Mouse (Mus musculus) limb, embryonic 10.5 days (tissue): Measurements from ENCODE around the gene Lrrc8b. TPM values are rescaled to one million over a fixed set of nuclear protein-coding genes. Genes with fewer than 3 reads are reported as not detected.

Experiments
- DNase-seq: peaks from one replicate; pipeline ENCODE4 v3.0.0-alpha.2; 2017; ENCODE audit warnings: low spot score
- H3K27ac ChIP-seq: fragments of 300-500 bp; sonication (generic); 2 replicates; pipeline ENCODE4 v1.5.1; 2016; ENCODE audit warnings: mild to moderate bottlenecking
- H3K27me3 ChIP-seq: fragments of 300-500 bp; sonication (generic); 2 replicates; pipeline ENCODE4 v1.6.1; 2016; ENCODE audit warnings: low read depth, mild to moderate bottlenecking; ENCODE audit not compliant: poor library complexity, severe bottlenecking
- H3K36me3 ChIP-seq: fragments of 300-500 bp; sonication (generic); 2 replicates; pipeline ENCODE4 v1.6.1; 2016; ENCODE audit warnings: mild to moderate bottlenecking, moderate library complexity
- H3K4me1 ChIP-seq: fragments of 300-500 bp; sonication (generic); 2 replicates; pipeline ENCODE4 v1.6.1; 2016
- H3K4me3 ChIP-seq: fragments of 300-500 bp; sonication (generic); 2 replicates; pipeline ENCODE4 v1.5.1; 2016; ENCODE audit warnings: mild to moderate bottlenecking, moderate library complexity
- H3K9me3 ChIP-seq: fragments of 300-500 bp; sonication (generic); replicated peaks from 2 replicates; pipeline ENCODE4 v1.6.1; 2016; ENCODE audit warnings: mild to moderate bottlenecking
- WGBS: fragments of 180-500 bp; shearing (Covaris S2); methylation state at CpG from one replicate; pipeline ENCODE4 v1.1.7; 2016; 5-methylcytosine and 5-hydroxymethylcytosine counted together
- polyA plus RNA-seq: library from polyadenylated mRNA; unstranded; fragments of >200 nt; fragmentation: Nextera tagmentation; extraction: Ambion mirVana; gene quantifications from 2 replicates; pipeline ENCODE4 v1.2.1, GENCODE M21; 2016

Lrrc8b gene
- polyA plus RNA-seq, 1 experiment from 2014 or later, result 4.7 TPM

DNA sequence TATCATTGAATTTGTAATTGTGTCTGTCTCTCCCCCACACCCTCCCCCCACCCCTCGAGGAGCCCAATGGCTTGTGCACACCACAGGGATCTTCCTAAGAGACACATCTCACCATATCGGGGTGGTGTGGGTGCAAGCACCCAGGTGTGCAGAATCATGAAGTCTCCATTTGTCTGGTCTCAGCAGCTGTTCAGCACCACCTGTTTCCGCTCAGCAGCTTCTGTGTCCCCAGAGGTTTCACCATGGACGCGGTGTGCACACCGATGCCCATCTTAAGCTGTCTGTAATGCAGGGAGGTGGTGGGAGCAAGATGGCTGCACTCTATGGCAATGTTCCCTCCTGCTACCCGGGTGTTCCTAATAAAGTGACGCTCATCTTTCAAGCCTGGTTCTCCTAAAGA is 14.6 kb downstream of the Lrrc8b start:
- H3K4me3 ChIP-seq, result no peak overlapping the region
- H3K27me3 ChIP-seq, result no peaks in the 10 kb centered on the region
- H3K4me1 ChIP-seq, result peaks cover 3% of the 10 kb centered on the region; the same call in 1 of the 2 replicates
- no peak for DNase-seq
- no peaks in the 10 kb centered on the region for H3K36me3 ChIP-seq
- no peak overlapping the region for H3K27ac ChIP-seq
- 88% methylated on average over 8 of the region's 8 CpGs for WGBS
- H3K9me3 ChIP-seq, result no peaks in the 10 kb centered on the region

DNA sequence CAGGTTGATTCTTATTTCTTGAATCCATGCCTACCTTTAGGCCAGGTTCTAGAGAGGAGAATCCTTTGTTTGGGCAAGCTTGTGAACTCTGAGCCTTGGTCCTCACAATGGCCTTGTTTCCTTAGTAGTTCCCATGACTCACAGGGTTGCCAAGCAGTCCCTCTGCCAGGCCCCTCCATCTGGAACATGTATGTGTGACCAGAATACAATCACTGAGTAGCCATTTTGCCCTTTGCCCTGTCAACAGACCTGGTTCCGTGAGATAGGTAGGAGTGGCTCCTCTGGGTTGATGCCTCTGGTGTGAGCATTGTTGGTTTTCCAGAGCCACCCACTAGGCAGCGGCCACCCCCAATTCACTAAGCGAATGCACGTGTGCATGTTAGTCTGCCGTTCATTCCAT is 24.0 kb downstream of the Lrrc8b start:
- no peaks in the 10 kb centered on the region for H3K36me3 ChIP-seq
- H3K27me3 ChIP-seq, result no peaks in the 10 kb centered on the region
- WGBS, result 91% methylated on average over 5 of the region's 5 CpGs
- H3K9me3 ChIP-seq, result no peaks in the 10 kb centered on the region
- H3K4me3 ChIP-seq, result no peak overlapping the region
- H3K4me1 ChIP-seq, result 0 out of 2 replicates have a peak, but pooled peaks cover 4% of the 10 kb centered on the region
- no peak for DNase-seq
- no peak overlapping the region for H3K27ac ChIP-seq

DNA sequence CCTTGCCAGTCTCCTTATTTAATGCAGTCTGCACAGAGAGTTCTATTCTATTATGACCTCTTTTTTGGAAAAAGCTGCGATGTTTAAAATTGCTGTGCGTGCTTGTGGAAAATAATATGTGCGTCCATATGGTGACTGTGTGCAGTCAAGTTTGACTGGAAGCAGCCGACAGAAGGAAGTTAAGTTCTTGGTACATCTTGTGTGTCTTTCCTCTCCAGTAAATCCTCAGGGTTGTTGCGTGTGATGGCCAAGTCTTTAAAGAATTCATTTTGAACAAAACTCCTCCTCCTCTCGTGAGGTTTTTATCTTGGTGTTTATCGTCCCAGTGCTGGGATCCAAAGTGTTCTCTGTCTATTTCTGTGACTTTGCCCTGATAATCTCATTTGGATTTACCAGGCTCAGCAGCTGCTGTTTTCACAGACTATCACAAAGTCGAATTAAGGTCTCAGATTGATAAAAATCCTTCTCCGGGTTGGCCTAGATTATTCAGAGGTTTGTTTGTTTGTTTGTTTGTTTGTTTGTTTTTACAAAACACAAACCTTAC is 25.5 kb downstream of the Lrrc8b start:
- no peak overlapping the region for H3K4me3 ChIP-seq
- 92% methylated on average over 9 of the region's 9 CpGs for WGBS
- H3K36me3 ChIP-seq, result no peaks in the 10 kb centered on the region
- H3K9me3 ChIP-seq, result no peaks in the 10 kb centered on the region
- no peaks in the 10 kb centered on the region for H3K27me3 ChIP-seq
- DNase-seq, result no peak
- 0 out of 2 replicates have a peak, but pooled peaks cover 4% of the 10 kb centered on the region for H3K4me1 ChIP-seq
- H3K27ac ChIP-seq, result no peak overlapping the region

DNA sequence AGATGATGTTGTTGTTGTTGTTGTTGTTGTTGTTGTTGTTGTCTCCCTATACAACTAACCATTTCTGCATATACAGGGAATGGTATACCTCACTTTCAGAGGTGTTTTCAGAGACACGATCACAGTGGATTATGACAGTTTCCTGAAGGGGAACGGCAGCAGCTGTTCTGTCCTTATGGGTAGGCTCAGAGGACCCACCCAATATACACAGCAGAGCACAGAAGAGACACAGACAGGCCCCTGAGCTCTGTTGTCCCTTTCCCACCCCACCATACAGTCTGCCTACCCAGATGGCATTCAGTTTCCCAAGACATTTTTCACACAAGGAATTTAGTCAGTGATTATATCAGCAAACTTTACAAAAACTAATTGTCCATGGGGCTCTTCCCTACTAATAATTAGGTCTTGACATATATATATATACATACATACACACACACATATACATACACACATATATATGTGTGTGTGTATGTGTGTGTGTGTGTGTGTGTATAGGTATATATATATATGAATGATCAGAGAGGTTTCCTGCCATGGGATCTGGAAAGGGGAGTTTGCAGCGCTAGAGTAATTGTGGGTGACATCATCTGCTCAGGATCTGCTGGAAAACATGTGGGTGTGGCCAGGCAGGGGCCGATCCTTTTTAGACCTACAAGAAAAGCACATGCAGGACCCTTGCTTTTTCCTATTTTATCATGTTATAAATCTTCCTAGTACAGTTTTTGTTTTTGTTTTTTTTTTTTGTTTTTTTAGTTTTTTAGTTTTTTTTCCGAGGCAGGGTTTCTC is 26.8 kb downstream of the Lrrc8b start:
- Histone ChIP-seq H3K4me1 (0 out of 2 replicates have a peak, but pooled peaks cover 4% of the 10 kb centered on the region), H3K27ac (no peak overlapping the region), H3K4me3 (no peak overlapping the region), H3K36me3 (no peaks in the 10 kb centered on the region), H3K27me3 (no peaks in the 10 kb centered on the region), H3K9me3 (no peaks in the 10 kb centered on the region)
- no peak for DNase-seq
- WGBS, result 89% methylated on average over 5 of the region's 5 CpGs

DNA sequence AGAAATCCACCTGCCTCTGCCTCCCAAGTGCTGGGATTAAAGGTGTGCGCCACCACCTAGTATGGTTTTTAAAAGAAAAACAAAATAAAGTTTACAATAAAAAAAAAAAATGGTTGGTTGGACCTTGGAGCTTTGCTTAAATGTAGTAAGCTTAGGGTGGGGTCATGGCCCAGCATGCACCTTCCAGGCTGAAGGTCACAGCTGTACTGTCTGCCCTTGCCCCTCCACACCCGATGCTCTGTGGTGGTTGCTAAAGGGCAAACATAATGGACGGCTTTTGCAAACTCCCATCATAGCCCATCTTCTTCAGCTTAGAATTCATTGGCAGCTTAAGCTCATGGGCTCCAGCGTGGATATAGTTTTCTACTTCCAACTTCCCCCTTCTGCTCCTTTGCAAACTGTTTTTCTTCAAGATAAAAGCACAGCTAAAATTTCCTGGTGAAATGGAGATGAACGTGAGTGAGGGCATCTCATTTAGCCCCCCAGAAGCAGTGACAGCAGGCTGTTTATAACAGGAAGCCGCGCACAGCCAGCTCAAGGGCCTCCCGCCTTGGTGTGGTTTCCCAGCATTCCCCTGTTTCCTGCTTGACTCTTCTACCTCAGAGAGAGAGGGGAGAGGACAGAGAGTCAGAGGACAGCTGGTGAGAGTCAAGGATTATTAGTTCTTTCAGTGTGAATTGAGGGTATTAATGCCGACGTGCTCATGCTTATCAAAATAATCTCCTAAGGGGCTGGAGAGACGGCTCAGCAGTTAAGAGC is 27.7 kb downstream of the Lrrc8b start:
- 0 out of 2 replicates have a peak, but pooled peaks cover 4% of the 10 kb centered on the region for H3K4me1 ChIP-seq
- no peaks in the 10 kb centered on the region for H3K9me3 ChIP-seq
- WGBS, result 82% methylated on average over 11 of the region's 11 CpGs
- no peak overlapping the region for H3K27ac ChIP-seq
- H3K4me3 ChIP-seq, result no peak overlapping the region
- H3K36me3 ChIP-seq, result no peaks in the 10 kb centered on the region
- no peak for DNase-seq
- no peaks in the 10 kb centered on the region for H3K27me3 ChIP-seq

DNA sequence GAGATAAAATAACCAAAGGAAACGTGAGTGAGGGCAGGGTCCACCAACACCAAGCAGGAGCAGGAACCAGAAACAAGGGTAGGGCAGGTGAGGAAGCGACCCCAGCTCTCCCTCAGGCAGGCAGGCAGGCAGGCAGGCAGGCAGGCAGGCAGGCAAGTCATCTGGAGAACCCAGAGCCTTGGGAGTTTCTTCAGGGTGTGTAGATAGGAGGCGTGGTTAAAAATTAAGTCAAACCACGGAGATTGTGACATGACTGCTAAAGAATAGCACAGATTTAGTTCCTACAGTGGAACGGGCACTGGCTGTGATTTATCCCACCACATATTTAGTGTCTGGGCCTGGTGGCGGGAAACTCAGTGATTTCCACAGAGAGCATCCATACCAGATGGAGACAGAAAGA is 30.1 kb downstream of the Lrrc8b start:
- Histone ChIP-seq H3K27ac (no peak overlapping the region), H3K4me3 (no peak overlapping the region), H3K4me1 (0 out of 2 replicates have a peak, but pooled peaks cover 4% of the 10 kb centered on the region), H3K9me3 (no peaks in the 10 kb centered on the region), H3K27me3 (no peaks in the 10 kb centered on the region), H3K36me3 (no peaks in the 10 kb centered on the region)
- WGBS, result 79% methylated on average over 6 of the region's 6 CpGs
- DNase-seq, result no peak

DNA sequence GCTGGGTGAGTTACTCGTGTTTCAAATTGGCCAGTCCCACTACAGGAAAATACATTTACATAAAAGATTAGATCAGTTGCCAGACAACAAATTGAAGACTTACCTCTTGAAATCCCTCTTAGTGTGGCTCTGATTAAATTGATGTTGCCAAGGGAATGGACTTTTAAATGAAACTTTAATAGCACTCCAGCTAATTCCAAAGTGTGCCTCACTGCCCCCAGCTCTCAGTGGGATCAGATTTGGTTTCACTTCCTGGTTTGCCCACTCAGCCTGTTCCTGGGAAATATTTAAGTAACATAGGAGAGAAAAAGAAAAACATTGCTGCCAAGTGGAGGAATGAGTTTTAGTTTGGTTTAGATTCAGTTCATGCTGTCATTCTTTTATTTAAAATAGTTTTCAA is 38.5 kb downstream of the Lrrc8b start:
- 58% methylated on average over 1 of the region's 1 CpGs for WGBS

DNA sequence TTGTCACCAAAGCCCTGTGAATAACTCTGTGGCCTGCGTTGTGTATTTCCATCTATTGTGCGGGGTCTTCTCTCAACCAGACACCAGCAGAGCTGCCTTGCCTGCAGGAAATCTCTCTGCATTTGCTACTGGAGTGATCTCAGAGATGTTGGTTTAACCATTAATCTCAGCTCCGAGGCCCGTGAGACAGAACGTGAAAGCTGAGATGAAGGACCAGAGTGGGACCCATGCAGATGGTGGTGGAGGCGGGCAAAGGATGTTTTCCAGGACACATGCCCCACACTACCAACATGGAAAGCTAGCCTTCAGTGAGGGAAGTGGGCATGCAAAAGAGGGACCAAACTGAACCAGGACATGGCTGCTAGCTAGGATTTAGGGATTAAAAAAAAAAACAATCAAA is 43.5 kb downstream of the Lrrc8b start:
- 84% methylated on average over 6 of the region's 6 CpGs for WGBS
- Histone ChIP-seq H3K27ac (no peak overlapping the region), H3K9me3 (no peaks in the 10 kb centered on the region), H3K27me3 (no peaks in the 10 kb centered on the region), H3K4me1 (no peaks in the 10 kb centered on the region), H3K4me3 (no peak overlapping the region), H3K36me3 (no peaks in the 10 kb centered on the region)
- DNase-seq, result no peak

More for the DNA sequence above, 38.5 kb downstream of the Lrrc8b start:
- Histone ChIP-seq H3K27me3 (no peaks in the 10 kb centered on the region), H3K4me1 (peaks cover 6% of the 10 kb centered on the region; the same call in 1 of the 2 replicates), H3K36me3 (no peaks in the 10 kb centered on the region), H3K9me3 (no peaks in the 10 kb centered on the region), H3K4me3 (no peak overlapping the region), H3K27ac (no peak overlapping the region)
- no peak for DNase-seq

DNA sequence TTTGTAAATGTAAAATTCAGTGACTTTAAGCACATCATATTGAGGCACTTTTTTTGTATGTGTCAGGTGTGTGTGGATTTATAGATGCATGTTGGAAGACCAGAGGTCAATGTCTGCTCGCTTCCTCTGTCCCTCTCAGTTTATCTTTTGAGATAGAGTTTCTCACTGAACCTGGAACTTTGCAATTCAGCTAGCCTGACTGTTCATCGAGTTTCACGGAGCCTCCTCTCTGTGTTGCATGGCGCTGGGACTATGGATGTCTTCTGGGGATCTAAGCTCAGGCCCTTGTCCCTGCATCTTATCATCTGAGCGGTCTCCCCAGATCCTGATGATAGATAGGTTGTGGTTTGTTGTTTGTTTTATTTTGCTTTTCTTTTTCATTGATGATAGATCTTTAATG is 45.0 kb downstream of the Lrrc8b start:
- Histone ChIP-seq H3K36me3 (no peaks in the 10 kb centered on the region), H3K9me3 (no peaks in the 10 kb centered on the region), H3K4me1 (no peaks in the 10 kb centered on the region), H3K4me3 (no peak overlapping the region), H3K27ac (no peak overlapping the region), H3K27me3 (no peaks in the 10 kb centered on the region)
- DNase-seq, result no peak
- WGBS, result 90% methylated on average over 5 of the region's 5 CpGs

DNA sequence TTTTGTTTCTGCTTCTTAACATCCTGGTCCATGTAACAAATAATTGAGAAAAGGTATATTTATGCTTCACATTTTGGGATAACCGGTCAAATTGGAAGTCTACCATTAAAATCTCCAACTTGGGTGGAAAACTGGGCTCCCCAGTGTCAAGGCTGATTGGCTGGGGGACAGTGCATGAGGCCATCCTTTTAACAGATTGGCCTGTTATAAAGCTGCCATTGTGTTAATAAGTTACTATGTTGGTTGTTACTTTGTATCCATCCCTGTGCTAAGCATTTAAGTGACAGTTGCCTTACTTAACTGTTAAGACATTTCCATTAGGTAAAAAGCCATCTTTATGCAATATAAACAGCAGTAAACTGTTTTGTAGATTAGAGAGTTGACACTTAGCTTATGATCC is 45.5 kb downstream of the Lrrc8b start:
- Histone ChIP-seq H3K4me3 (no peak overlapping the region), H3K36me3 (no peaks in the 10 kb centered on the region), H3K4me1 (no peaks in the 10 kb centered on the region), H3K9me3 (no peaks in the 10 kb centered on the region), H3K27ac (no peak overlapping the region), H3K27me3 (no peaks in the 10 kb centered on the region)
- no peak for DNase-seq
- WGBS, result 95% methylated on average over 1 of the region's 1 CpGs

DNA sequence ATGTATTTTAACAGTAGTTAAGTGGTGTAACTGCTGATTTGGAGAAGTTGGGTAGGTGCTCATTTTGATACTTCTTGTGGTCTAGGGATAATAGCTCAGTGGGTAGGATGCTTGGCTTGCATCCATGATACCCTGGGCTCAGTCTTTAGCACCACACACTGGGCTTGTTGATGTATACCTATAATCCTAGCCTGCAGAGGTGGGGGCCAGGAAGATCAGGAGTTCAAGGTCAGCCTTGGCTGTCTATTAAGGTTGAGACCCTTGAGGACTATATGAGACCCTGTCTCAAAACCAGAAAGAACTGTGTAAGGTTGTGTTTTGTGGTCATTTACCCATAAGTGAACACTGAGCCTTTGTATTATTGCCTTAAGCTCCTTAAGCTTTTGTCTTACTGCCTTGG is 49.1 kb downstream of the Lrrc8b start:
- no peak for DNase-seq
- H3K9me3 ChIP-seq, result no peaks in the 10 kb centered on the region
- H3K27ac ChIP-seq, result no peak overlapping the region
- no peaks in the 10 kb centered on the region for H3K36me3 ChIP-seq
- no peak overlapping the region for H3K4me3 ChIP-seq
- H3K27me3 ChIP-seq, result no peaks in the 10 kb centered on the region
- H3K4me1 ChIP-seq, result no peaks in the 10 kb centered on the region

DNA sequence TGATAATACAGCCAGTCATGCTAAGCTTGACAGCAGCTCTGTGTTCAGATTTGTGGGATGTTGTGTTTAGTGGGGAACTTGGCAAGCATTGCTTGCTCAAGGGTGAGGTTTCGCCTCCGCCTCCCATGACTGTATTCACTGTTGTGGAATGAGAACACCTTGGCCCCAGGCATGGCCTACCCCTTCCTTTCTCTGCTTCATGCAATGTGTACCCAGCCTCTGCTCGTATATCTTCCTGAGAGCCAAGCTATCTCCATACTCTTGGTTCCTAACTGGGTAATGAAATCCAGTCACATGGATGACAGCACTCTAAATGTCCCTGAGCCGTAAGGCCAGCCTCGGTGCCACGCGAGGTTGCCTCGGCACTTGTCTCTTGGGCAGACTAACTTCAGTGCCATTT is 50.0 kb downstream of the Lrrc8b start:
- no peaks in the 10 kb centered on the region for H3K4me1 ChIP-seq
- no peaks in the 10 kb centered on the region for H3K36me3 ChIP-seq
- H3K4me3 ChIP-seq, result no peak overlapping the region
- 93% methylated on average over 8 of the region's 8 CpGs for WGBS
- no peaks in the 10 kb centered on the region for H3K9me3 ChIP-seq
- no peak for DNase-seq
- H3K27me3 ChIP-seq, result no peaks in the 10 kb centered on the region
- no peak overlapping the region for H3K27ac ChIP-seq

DNA sequence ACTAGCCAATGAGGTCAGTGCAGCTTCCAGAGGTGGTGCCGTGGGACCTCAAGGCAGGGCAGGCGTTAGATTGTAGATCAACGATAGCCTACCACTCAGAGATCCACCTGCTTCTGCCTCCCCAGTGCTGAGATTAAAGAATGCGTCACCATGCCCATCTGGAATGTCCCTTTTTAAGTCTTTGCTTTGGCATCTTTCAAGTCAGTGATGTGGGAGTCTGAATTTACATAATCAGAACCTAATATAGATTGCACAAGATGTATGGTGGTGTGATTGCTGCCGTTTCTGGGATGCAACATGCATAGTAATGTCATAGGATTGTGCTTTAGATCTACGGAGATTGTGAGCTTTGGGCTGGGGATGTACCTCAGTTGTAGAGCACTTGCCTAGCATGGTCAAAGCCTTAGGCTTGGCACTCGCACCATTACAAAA is 50.9 kb downstream of the Lrrc8b start:
- Histone ChIP-seq H3K27ac (no peak overlapping the region), H3K9me3 (no peaks in the 10 kb centered on the region), H3K36me3 (no peaks in the 10 kb centered on the region), H3K4me3 (no peak overlapping the region), H3K27me3 (no peaks in the 10 kb centered on the region), H3K4me1 (no peaks in the 10 kb centered on the region)
- 94% methylated on average over 7 of the region's 7 CpGs for WGBS
- DNase-seq, result no peak
